Mouse (Mus musculus) midbrain, embryonic 16.5 days (tissue): Measurements from ENCODE around the gene Cep104. TPM values are rescaled to one million over a fixed set of nuclear protein-coding genes. Genes with fewer than 3 reads are reported as not detected.

Experiments
- ATAC-seq: fragments of 200-750 bp; cut with Nextera tagmentation; 2 replicates; pipeline ENCODE4 v1.8.0; 2017; ENCODE audit warnings: moderate TSS enrichment
- H3K27ac ChIP-seq: fragments of 300-500 bp; sonication (generic); 2 replicates; pipeline ENCODE4 v1.5.1; 2014; ENCODE audit warnings: mild to moderate bottlenecking, low read length, mixed read lengths
- H3K27me3 ChIP-seq: fragments of 300-500 bp; sonication (generic); 2 replicates; pipeline ENCODE4 v1.6.1; 2014; ENCODE audit warnings: low read depth, low read length, mixed read lengths; ENCODE audit not compliant: control insufficient read depth, insufficient read depth
- H3K36me3 ChIP-seq: fragments of 300-500 bp; sonication (generic); 2 replicates; pipeline ENCODE4 v1.6.1; 2014; ENCODE audit warnings: mild to moderate bottlenecking, low read length, moderate library complexity, mixed read lengths; ENCODE audit not compliant: control insufficient read depth, insufficient read depth
- H3K4me1 ChIP-seq: fragments of 300-500 bp; sonication (generic); 2 replicates; pipeline ENCODE4 v1.6.1; 2014; ENCODE audit warnings: mild to moderate bottlenecking, low read length, mixed read lengths; ENCODE audit not compliant: control insufficient read depth, insufficient read depth
- H3K4me2 ChIP-seq: fragments of 300-500 bp; sonication (generic); 2 replicates; pipeline ENCODE4 v1.6.1; 2014; ENCODE audit warnings: mild to moderate bottlenecking, low read length, mixed read lengths
- H3K4me3 ChIP-seq: fragments of 300-500 bp; sonication (generic); 2 replicates; pipeline ENCODE4 v1.5.1; 2014; ENCODE audit warnings: low read depth, mild to moderate bottlenecking, low read length, moderate library complexity, mixed read lengths
- H3K9ac ChIP-seq: fragments of 300-500 bp; sonication (generic); 2 replicates; pipeline ENCODE4 v1.6.1; 2014; ENCODE audit warnings: low read depth, low read length, mixed read lengths
- H3K9me3 ChIP-seq: fragments of 300-500 bp; sonication (generic); replicated peaks from 2 replicates; pipeline ENCODE4 v1.6.1; 2014; ENCODE audit warnings: mild to moderate bottlenecking, low read length, mixed read lengths; ENCODE audit not compliant: control insufficient read depth, poor library complexity, severe bottlenecking
- WGBS: fragments of 180-500 bp; shearing (Covaris S2); extraction: QIAGEN DNeasy Blood & Tissue Kit; methylation state at CpG from one replicate; pipeline ENCODE4 v1.1.7; 2014; 5-methylcytosine and 5-hydroxymethylcytosine counted together
- polyA plus RNA-seq: library from polyadenylated mRNA; unstranded; fragments of >200 nt; fragmentation: Nextera tagmentation; extraction: Ambion mirVana; gene quantifications from 2 replicates; pipeline ENCODE4 v1.2.1, GENCODE M21; 2015

Gene Cep104
- polyA plus RNA-seq, 1 experiment from 2014 or later, result 17.6 TPM

DNA sequence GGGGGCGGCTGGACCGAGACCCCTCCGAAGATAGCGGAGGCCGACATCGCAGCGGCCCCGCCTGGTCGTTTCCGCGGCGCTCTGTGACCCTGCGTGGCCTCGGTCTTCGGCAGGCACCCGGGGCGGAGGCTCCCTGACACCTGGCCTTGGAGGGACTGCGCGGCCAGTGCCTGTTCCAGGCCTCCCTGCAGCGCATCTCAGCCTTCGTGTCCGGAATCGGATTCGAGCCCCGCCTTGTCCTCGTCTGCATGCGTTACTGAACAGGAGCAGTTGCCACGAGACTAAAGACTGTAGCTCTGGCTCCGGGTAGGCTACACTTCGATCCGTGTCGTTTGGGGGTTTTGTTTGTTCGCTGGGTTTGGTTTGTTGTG, 283 bp downstream of the Cep104 start:
- no peaks in the 10 kb centered on the region for H3K9me3 ChIP-seq
- ATAC-seq, result peak; percentile 69
- under 1% methylated on average over 18 of the region's 33 CpGs for WGBS

DNA sequence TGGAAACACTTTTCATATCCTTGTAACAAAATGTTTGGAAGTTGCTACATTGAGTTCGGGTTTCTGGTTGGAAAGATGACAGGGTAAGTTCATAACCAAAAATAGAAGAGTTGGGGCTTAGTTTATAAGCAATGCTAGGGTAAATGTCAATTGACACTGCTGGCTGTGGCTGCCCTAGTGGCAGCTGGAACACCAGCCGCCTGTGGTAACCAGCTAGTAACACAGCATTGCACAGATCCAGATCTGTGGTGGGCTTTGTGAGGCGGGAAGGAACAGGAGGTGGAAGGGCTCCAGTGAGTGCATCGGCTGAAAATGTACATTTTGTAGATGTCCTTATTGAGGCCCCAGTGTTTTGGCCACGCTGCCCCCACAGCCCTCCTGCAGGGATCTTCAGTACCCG, 774 bp downstream of the Cep104 start:
- Histone ChIP-seq H3K4me1 (peaks cover 27% of the 10 kb centered on the region), H3K4me2 (peak overlapping the region; percentile 88), H3K4me3 (peak overlapping the region; percentile 98), H3K27ac (no peak overlapping the region), H3K27me3 (no peaks in the 10 kb centered on the region), H3K9ac (peak overlapping the region; percentile 92), H3K9me3 (no peaks in the 10 kb centered on the region), H3K36me3 (peaks cover 7% of the 10 kb centered on the region)
- no peak for ATAC-seq
- WGBS, result 38% methylated on average over 6 of the region's 6 CpGs

More for the DNA sequence above, 283 bp downstream of the Cep104 start:
- H3K36me3 ChIP-seq, result peaks cover 7% of the 10 kb centered on the region
- H3K9ac ChIP-seq, result peak overlapping the region; percentile 92
- peak overlapping the region; percentile 98 for H3K4me3 ChIP-seq
- no peaks in the 10 kb centered on the region for H3K27me3 ChIP-seq
- H3K27ac ChIP-seq, result peak overlapping the region; percentile 79
- peak overlapping the region; percentile 88 for H3K4me2 ChIP-seq
- peaks cover 27% of the 10 kb centered on the region for H3K4me1 ChIP-seq

GRCm38 (mm10) chr4:153979243-153979642, 4.2 kb downstream of the Cep104 start:
- H3K27ac ChIP-seq, result no peak overlapping the region
- no peak overlapping the region for H3K9ac ChIP-seq
- peaks cover 22% of the 10 kb centered on the region for H3K36me3 ChIP-seq
- H3K27me3 ChIP-seq, result no peaks in the 10 kb centered on the region
- WGBS, result 95% methylated on average over 10 of the region's 10 CpGs
- no peak overlapping the region for H3K4me2 ChIP-seq
- no peaks in the 10 kb centered on the region for H3K9me3 ChIP-seq
- no peak overlapping the region for H3K4me3 ChIP-seq
- ATAC-seq, result no peak
- H3K4me1 ChIP-seq, result peaks cover 15% of the 10 kb centered on the region

DNA sequence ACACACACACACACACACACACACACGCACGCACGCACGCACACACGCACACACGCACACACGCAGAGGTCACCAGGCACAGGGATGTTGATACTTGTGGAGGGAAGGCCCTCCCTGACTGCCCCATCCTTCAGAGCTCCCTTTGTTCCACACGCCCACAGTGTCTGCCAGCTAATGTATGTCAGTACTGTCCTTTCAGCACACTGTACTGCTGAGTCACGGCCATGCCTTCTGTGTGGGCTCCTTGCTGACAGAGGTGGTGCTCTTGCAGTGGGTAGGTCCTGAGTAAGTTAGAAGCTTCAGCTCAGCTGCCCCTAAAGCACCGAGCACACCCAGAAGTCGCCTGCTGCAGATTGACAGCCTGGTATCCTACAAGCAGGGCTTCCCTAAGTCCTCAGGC, 5.5 kb downstream of the Cep104 start:
- H3K4me1 ChIP-seq, result peaks cover 15% of the 10 kb centered on the region
- H3K27me3 ChIP-seq, result no peaks in the 10 kb centered on the region
- no peak overlapping the region for H3K9ac ChIP-seq
- H3K36me3 ChIP-seq, result peaks cover 25% of the 10 kb centered on the region
- 97% methylated on average over 11 of the region's 11 CpGs for WGBS
- H3K9me3 ChIP-seq, result no peaks in the 10 kb centered on the region
- ATAC-seq, result no peak
- no peak overlapping the region for H3K27ac ChIP-seq
- no peak overlapping the region for H3K4me2 ChIP-seq
- no peak overlapping the region for H3K4me3 ChIP-seq

DNA sequence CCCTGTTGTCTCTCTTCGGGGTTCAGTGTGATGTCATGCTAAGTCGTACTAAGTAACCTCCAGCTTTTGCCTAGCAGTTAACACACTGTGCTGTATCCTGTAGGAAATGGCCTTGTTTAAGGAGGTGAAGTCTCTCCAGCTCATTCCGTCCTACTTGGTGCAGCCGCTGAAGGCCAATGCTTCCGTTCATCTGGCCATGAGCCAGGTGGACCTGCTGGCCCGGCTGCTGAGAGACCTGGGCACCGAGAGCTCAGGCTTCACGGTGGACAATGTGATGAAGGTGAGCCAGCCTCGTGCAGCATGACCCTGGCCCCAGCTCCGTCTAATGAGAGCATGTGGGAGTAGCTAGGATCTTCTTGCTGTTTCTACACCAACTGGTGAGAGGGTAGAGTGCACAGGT, 17.7 kb downstream of the Cep104 start:
- Histone ChIP-seq H3K9me3 (no peaks in the 10 kb centered on the region), H3K4me2 (no peak overlapping the region), H3K36me3 (peaks cover 61% of the 10 kb centered on the region), H3K4me1 (no peaks in the 10 kb centered on the region), H3K27ac (no peak overlapping the region), H3K9ac (no peak overlapping the region), H3K27me3 (no peaks in the 10 kb centered on the region), H3K4me3 (no peak overlapping the region)
- WGBS, result 94% methylated on average over 10 of the region's 10 CpGs
- ATAC-seq, result no peak

DNA sequence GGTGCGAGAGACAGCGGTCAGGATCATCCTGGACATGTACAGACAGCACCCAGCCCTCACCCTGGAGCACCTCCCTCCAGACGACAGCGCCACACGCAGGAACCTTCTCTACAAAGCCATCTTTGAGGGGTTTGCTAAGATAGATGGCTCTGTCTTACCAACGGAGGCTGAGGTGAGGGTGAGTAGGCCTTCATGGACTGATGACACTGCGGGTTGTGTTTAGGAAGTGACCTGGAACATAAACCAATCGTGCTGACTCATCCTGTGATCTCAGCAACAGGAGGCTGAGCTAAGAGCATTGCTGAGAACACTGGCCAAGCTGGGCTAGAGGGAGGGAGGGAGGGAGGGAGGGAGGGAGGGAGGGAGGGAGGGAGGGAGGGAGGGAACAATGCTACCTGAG, 18.5 kb downstream of the Cep104 start:
- no peaks in the 10 kb centered on the region for H3K27me3 ChIP-seq
- no peak overlapping the region for H3K9ac ChIP-seq
- H3K4me1 ChIP-seq, result no peaks in the 10 kb centered on the region
- no peak for ATAC-seq
- no peaks in the 10 kb centered on the region for H3K9me3 ChIP-seq
- H3K4me2 ChIP-seq, result no peak overlapping the region
- H3K36me3 ChIP-seq, result peaks cover 59% of the 10 kb centered on the region
- H3K4me3 ChIP-seq, result no peak overlapping the region
- 91% methylated on average over 8 of the region's 8 CpGs for WGBS
- no peak overlapping the region for H3K27ac ChIP-seq

- Histone ChIP-seq H3K27ac (no peak overlapping the region), H3K4me1 (no peaks in the 10 kb centered on the region), H3K9ac (no peak overlapping the region), H3K4me2 (no peak overlapping the region), H3K9me3 (no peaks in the 10 kb centered on the region), H3K27me3 (no peaks in the 10 kb centered on the region), H3K4me3 (no peak overlapping the region), H3K36me3 (peaks cover 23% of the 10 kb centered on the region)
- no peak for ATAC-seq
- 91% methylated on average over 5 of the region's 5 CpGs for WGBS
These were observed 30.5 kb downstream of the Cep104 start for GRCm38 (mm10) chr4:154005488-154005887.

GRCm38 (mm10) chr4:154006264-154006663, 31.3 kb downstream of the Cep104 start:
- 97% methylated on average over 6 of the region's 6 CpGs for WGBS
- H3K4me1 ChIP-seq, result no peaks in the 10 kb centered on the region
- H3K27me3 ChIP-seq, result no peaks in the 10 kb centered on the region
- H3K9me3 ChIP-seq, result no peaks in the 10 kb centered on the region
- no peak overlapping the region for H3K9ac ChIP-seq
- no peak overlapping the region for H3K27ac ChIP-seq
- no peak overlapping the region for H3K4me2 ChIP-seq
- H3K4me3 ChIP-seq, result no peak overlapping the region
- peaks cover 23% of the 10 kb centered on the region for H3K36me3 ChIP-seq
- ATAC-seq, result no peak

GRCm38 (mm10) chr4:154007759-154008158, 32.8 kb downstream of the Cep104 start:
- no peak overlapping the region for H3K27ac ChIP-seq
- peaks cover 3% of the 10 kb centered on the region for H3K4me1 ChIP-seq
- H3K9ac ChIP-seq, result no peak overlapping the region
- no peak overlapping the region for H3K4me2 ChIP-seq
- ATAC-seq, result no peak
- H3K36me3 ChIP-seq, result peaks cover 21% of the 10 kb centered on the region
- H3K4me3 ChIP-seq, result no peak overlapping the region
- 81% methylated on average over 4 of the region's 4 CpGs for WGBS
- H3K9me3 ChIP-seq, result no peaks in the 10 kb centered on the region
- no peaks in the 10 kb centered on the region for H3K27me3 ChIP-seq
